Mouse (Mus musculus) brain, adult 2 months (tissue): ENCODE measurements at regions not wholly inside any gene's neighbourhood (a gene's known extent, or its start where the extent isn't known, plus 50 kb on each side); places are given as distances from the start of the nearest gene placed in this dataset.
A peak's percentile ranks its signal among the peaks of the same experiment; 100 is the strongest.

Experiments
- DNase-seq: peaks from one replicate; pipeline ENCODE4 v3.0.0; 2011; ENCODE audit warnings: low read depth, low spot score

DNA sequence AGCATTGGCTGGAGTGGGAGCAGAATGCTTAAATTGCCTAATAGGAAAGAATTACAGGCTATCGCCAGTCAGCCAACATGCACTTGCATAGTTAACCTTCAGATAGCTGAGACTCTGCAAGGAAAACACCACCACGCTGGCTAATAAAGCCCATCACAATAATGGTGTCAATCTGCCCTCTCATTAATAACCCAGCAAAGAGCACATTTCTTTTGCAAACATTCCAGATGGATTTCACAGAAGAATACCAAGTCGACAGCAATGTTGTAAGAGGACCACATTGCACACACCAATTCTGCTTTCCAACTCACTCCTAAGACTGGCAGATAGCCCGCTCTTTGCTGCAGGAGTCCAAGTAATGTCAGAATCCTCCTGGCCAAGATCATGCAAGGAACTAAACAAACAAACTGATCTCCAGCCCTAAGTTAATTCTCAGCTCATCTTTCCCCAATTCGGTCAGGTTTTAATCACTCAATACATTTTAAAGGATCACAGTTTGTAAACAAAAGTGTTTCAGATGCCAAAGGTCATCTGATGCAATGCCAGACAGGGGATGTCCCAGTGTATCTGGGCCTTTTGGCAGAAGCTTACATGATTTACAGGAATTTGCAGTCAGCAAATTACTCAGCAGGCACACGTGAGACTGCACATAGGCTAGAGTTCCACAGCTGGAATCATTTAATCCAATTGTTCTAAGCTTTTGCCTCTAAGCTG is 198.4 kb downstream of the Klf6 start:
- DNase-seq: no peak

DNA sequence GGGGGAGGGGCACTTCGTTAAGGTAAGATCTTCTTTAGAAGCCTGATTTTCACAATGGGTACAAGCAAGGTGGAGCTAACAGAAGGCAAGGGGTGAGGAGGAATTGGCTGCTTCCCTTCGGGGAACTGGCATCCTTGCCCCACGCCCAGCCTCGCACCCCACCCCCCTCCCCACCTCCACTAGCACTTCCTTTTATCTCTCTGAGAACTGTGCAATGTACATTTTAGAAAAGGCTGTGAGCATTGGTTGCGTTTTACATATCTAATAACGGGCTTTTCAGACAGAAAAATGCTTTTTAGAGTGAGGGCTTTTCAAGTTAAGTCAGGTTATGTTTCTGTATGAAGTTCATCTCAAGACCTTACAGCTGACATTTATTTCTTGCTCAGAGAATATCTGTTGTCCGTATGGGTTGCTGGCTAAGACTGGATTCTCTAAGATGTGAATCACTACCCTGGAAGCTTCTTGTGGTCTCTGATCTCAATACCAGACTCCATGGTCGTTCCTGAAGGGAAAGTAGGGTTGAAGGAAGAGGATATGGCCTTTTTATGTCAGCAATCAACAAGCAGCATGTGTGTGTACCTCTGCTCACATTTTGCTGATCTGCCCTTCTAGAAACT is 199.1 kb downstream of the Klf6 start:
- DNase-seq: no peak

DNA sequence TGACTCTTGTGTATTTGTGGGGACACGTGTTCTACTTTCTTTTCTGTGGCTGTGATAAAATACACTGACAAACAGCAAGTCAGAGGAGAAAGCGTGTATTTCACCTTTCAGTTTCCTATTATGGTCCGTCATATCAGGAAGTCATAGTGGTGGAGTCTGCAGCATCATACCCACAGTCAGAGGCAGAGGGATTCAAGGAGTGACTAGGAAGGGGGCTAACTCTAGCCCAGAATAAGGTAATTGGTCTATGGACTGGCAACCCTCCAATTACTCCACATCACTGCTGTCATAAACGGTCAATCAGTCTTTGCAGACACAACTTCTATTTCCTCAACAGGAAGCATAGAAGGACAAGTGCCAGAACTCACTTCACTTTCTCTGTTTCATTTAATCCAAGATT is 201.0 kb downstream of the Klf6 start:
- no peak for DNase-seq

GRCm38 (mm10) chr13:6062729-6063386 is 201.6 kb downstream of the Klf6 start:
- DNase-seq: no peak

GRCm38 (mm10) chr13:6076978-6077825 is 215.9 kb downstream of the Klf6 start:
- no peak for DNase-seq

DNA sequence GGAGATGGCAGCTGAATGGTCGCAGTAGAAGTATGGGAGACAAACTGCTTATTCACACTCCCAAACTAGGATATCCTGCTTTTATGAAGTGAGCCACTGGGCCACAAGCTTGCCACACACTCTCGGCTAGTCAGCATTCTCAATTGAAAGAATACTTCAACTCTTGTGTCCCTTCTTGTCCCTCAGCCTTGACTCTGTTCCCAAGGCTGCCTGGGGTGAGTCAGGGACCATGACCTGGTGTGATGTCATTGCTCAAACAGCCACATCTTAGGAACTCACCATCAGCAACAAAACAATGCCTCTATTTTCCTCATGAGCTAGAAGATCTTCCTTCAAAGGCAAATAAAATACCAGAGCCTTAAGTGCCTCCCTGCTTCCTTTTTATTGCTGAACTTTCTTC is 224.6 kb downstream of the Klf6 start:
- DNase-seq: no peak

DNA sequence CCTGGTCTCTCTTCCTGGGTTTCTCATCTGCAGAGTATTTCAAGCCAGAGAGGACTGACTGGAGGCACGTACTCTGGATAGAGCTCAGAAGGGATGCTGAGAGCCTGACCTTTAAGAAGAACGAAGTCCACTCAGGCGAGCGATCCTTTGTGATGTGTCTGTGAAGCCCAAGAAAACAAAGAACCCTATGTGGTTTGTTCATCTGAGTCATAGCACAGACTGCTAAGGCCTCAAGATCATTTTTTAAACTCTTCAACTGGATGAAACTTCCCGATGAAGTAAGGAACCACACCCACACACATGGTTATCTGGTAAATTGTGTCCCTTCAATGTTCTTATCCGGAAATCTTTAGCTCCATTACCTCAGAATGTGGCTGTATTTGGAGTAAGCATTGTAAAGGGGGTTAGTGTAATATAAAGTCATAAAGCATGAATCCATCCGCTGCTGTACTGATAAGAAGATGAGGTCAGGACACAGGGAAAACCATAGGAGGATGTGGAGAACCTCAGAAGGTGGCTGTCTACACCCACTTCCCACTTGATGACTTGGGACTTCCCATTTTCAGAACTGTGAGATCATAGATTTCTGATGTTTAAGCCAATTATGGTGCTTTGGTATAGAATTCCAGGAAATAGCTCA is 247.9 kb downstream of the Klf6 start:
- no peak for DNase-seq

DNA sequence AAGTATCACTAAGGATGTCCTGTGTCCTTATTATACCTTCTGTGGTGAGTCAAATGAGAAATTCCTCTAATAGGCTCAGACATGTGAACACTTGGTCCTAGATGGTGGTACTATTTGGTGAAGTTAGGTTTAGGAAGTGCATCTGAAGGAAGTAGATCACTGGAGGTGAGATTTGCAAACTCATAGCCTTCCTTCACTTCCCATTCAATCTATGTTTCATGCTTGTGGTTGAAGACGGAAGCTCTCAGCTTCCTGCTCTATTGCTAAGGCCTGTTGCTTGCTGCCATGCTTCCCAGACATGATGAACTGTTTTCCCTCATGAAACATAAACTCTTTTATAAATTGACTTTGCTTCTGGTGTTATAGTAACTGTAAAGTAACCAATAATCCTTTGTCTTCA is 258.4 kb downstream of the Klf6 start:
- DNase-seq: no peak

DNA sequence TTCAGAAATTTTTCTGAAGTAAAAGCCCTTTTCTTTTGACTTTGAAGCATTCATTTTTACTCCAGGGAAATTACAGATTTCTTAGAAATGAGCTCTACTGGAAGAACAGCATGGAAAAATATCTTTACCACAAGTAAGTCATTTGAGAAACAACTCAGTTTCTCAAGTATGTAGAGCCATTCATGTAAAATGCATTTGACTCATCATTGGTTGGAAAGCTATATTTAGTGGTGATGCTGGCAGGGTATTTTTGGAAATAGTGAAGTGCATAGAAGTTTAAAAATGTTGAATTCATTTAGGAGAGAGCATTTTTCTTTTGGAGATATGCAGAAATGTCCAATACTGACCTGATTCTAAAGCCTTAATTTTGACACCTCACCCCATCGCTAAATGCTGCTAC is 266.0 kb downstream of the Klf6 start:
- DNase-seq: peak; percentile 77

DNA sequence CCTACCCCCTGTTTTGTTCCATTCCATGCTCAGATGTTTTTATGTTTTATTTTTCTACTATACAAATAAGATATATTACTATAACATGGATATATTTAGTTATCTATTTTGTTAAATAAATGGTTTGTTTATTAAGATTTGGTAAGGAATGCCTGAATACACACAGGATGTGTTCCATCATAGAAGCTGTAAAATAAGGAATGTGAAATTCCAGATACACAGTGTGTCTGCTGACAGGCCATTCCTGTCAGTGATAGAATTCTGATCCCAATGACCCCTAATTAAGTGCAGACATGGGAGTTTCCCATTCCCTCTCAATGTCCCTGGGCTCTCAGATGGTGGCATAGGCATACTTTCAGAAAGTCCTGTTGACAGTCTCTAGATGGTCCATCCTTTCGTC is 267.6 kb downstream of the Klf6 start:
- no peak for DNase-seq

GRCm38 (mm10) chr13:6131363-6131762 is 270.1 kb downstream of the Klf6 start:
- DNase-seq: no peak

- DNase-seq: no peak
Observed at GRCm38 (mm10) chr13:6137170-6137569, 275.9 kb downstream of the Klf6 start.

DNA sequence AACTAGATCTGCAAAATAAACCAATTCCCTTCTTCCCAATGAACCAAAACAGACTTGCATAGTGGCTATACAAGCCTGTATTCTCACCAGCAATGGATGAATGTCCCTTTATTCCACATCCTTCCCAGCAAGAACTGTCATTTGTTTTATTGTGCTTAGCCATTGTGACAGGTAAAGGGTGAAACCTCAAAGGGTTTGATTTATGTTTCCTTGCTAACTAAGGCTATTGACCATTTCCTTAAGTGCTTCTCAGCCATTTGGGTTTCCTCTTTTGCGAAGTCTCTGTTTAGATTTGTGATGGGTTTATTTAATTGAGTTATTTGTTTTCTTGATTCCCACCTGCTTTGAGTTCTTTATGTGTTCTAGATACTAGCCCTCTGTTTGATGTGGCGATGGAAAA is 281.5 kb downstream of the Klf6 start:
- DNase-seq: no peak

DNA sequence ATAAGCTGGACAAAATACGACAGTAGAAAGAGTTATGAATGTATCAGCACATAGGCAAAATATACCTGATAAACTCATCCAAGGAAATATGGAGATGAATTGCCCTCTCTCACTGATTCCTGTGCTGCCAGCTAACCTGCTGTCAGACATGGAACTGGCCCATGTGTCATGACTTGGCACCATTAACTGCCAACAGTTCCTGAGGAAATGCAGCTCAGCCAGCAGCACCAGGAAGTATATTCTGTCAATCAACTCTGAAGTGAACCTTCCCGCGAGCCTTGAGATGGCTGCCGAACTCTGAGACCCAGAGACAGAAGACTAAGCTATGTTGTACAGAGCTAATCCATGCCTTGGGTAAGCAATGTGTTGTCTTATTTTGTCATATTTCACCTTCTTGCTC is 292.4 kb downstream of the Klf6 start:
- DNase-seq: no peak

- peak; percentile 72 for DNase-seq
Observed at GRCm38 (mm10) chr13:6156191-6156590, 294.9 kb downstream of the Klf6 start.

DNA sequence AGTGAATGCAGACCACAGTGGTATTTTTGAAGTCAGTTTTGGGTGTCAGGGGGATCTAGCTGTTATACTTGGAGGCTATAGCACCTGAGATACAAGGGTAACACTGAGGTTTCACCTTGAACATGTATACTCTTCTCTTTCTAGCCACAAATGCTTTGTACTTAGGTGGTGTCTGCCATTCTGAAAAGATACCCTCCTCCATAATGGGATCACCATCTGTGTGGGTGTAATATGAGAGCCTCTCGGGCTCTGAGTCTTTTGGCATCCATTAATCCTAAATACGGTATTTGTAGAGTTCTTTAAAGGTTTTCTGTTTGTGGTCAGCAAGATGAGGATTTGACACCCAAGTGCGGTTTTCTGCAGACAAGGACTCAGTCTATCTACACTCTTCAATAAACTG is 295.7 kb downstream of the Klf6 start:
- DNase-seq: no peak

GRCm38 (mm10) chr13:6157946-6158345 is 296.7 kb downstream of the Klf6 start:
- no peak for DNase-seq

DNA sequence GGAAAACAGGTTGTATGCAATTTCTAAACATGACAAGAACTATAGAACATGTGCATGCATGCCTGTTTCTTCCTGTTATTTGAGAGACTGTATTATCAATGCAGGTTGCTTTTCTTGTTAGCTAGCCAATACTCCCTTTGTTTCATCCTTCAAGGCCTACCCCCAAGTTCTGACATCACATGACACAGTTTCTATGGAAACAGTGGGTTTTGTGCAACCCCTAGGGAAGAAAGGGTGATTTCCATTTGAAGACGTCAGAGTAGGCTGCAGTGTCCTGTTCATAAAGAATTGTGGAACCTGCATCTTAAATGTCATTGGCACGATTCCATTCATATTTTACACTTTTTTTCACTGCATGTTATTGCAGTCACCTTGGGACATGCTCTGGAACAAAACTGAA is 298.1 kb downstream of the Klf6 start:
- no peak for DNase-seq

DNA sequence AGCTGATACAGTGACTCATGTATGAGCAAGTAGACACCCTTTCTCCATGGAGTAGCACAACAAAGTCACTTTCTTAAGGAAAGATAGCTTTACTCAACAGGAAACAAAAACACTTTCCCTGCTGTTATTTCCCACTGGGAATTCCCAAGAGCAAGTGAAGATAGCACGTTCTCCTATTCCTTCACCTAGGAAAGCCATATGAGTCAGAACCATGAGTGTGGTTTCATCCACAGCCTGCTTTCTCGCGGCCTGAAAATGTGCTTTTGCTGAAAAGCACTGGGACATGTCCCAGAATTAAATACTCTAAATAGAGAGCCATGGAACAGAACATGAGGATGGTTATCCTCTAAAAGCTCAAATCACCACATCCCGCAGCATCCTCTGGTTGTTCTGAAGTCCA is 304.6 kb downstream of the Klf6 start:
- DNase-seq: peak; percentile 73

DNA sequence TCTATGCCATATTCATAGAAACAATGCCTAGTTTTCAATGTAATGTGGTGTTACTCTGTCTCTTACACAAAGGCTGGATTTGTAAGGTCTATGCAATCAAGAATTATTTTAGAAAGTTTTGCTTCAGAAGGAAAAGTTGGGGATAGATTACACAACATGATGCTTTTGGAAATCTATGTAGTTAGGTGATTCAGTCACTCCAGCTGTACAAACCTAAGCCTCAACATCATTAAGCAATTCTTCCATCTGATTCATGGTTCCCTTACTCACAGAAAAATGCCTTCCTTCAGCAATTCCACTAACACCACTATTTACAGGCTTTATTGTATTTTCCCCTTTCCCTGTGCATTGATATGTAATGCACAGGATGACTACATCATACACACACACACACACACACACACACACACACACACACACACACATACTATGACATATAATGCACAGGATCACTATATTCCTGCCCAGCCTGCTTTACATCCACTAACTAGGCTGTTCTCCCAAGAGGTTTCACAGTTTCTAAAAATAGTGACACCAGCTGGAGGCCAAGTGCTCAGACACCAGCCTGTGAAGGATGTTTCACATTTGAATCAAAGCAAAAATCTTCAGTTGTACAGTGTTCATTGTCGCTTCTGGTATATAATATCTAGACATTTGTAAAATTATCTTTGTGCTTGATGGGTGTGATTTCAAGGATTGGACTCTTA is 305.9 kb downstream of the Klf6 start:
- peak; percentile 81 for DNase-seq

DNA sequence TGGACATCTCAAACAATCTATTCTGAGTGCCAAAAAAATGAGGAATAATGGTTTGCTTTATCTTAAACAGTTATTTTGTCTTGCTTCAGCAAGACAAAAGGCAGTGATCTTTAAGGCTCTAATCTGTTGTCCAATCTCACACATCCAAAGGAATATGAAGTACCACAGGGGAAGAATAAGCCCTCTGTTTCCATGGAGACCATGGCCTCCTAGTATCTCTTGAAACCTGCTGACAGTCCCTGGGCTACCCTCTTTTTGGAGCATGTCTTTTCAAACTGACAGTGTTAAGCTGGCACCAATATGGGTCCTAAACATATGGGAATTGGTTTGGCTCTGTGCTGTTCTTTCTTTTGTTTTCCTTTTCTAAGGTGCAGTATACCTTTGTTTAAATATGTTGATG is 311.8 kb downstream of the Klf6 start:
- no peak for DNase-seq
